Mouse (Mus musculus): ENCODE results near the gene Igsf3. TPM values are rescaled to one million over a fixed set of nuclear protein-coding genes. Genes with fewer than 3 reads are reported as not detected.
A peak's percentile ranks its signal among the peaks of the same experiment; 100 is the strongest.

Gene Igsf3
- polyA plus RNA-seq, 1 experiment from 2014 or later, result 54.8 TPM

- Histone ChIP-seq H3K27ac (no peak overlapping the region), H3K36me3 (no peaks in the 10 kb centered on the region), H3K27me3 (no peaks in the 10 kb centered on the region), H3K4me1 (peaks cover 6% of the 10 kb centered on the region), H3K4me2 (no peak overlapping the region), H3K9me3 (no peaks in the 10 kb centered on the region), H3K9ac (no peak overlapping the region), H3K4me3 (no peak overlapping the region)
- WGBS, result 55% methylated on average over 5 of the region's 5 CpGs
- no peak for ATAC-seq (ENCODE audit: insufficient number of reproducible peaks, low FRiP score, low TSS enrichment, low read depth)
Observed at GRCm38 (mm10) chr3:101355702-101356101, 21.2 kb upstream of the Igsf3 start.

- H3K27me3 ChIP-seq, result no peaks in the 10 kb centered on the region
- 0 out of 2 replicates have a peak, but pooled peaks cover 5% of the 10 kb centered on the region for H3K4me1 ChIP-seq
- no peaks in the 10 kb centered on the region for H3K9me3 ChIP-seq
- no peak for ATAC-seq (ENCODE audit: insufficient number of reproducible peaks, low FRiP score, low TSS enrichment, low read depth)
- no peak overlapping the region for H3K27ac ChIP-seq
- WGBS, result 84% methylated on average over 8 of the region's 8 CpGs
- H3K4me3 ChIP-seq, result no peak overlapping the region
- H3K9ac ChIP-seq, result no peak overlapping the region
- H3K36me3 ChIP-seq, result no peaks in the 10 kb centered on the region
- H3K4me2 ChIP-seq, result no peak overlapping the region
Observed at GRCm38 (mm10) chr3:101356583-101357553, 20.0 kb upstream of the Igsf3 start.

- peaks cover 14% of the 10 kb centered on the region; the same call in 1 of the 2 replicates for H3K4me1 ChIP-seq
- 86% methylated on average over 6 of the region's 6 CpGs for WGBS
- H3K36me3 ChIP-seq, result no peaks in the 10 kb centered on the region
- ATAC-seq (ENCODE audit: insufficient number of reproducible peaks, low FRiP score, low TSS enrichment, low read depth), result no peak
- no peaks in the 10 kb centered on the region for H3K27me3 ChIP-seq
- no peaks in the 10 kb centered on the region for H3K9me3 ChIP-seq
- H3K4me2 ChIP-seq, result no peak overlapping the region
- H3K9ac ChIP-seq, result no peak overlapping the region
- no peak overlapping the region for H3K27ac ChIP-seq
- no peak overlapping the region for H3K4me3 ChIP-seq
Observed at GRCm38 (mm10) chr3:101360832-101361231, 16.1 kb upstream of the Igsf3 start.

- WGBS, result 86% methylated on average over 4 of the region's 4 CpGs
- H3K27ac ChIP-seq, result no peak overlapping the region
- no peak overlapping the region for H3K9ac ChIP-seq
- no peaks in the 10 kb centered on the region for H3K27me3 ChIP-seq
- no peak overlapping the region for H3K4me2 ChIP-seq
- H3K4me1 ChIP-seq, result peaks cover 21% of the 10 kb centered on the region; the same call in 1 of the 2 replicates
- no peak overlapping the region for H3K4me3 ChIP-seq
- no peaks in the 10 kb centered on the region for H3K36me3 ChIP-seq
- no peak for ATAC-seq (ENCODE audit: insufficient number of reproducible peaks, low FRiP score, low TSS enrichment, low read depth)
- no peaks in the 10 kb centered on the region for H3K9me3 ChIP-seq
Observed at GRCm38 (mm10) chr3:101362391-101362790, 14.5 kb upstream of the Igsf3 start.

GRCm38 (mm10) chr3:101363574-101363973 lies 13.3 kb upstream of the Igsf3 start:
- no peak for ATAC-seq (ENCODE audit: insufficient number of reproducible peaks, low FRiP score, low TSS enrichment, low read depth)
- Histone ChIP-seq H3K4me1 (peaks cover 32% of the 10 kb centered on the region; the same call in 1 of the 2 replicates), H3K36me3 (no peaks in the 10 kb centered on the region), H3K27ac (no peak overlapping the region), H3K4me3 (no peak overlapping the region), H3K9me3 (no peaks in the 10 kb centered on the region), H3K4me2 (no peak overlapping the region), H3K27me3 (no peaks in the 10 kb centered on the region), H3K9ac (no peak overlapping the region)
- 68% methylated on average over 7 of the region's 7 CpGs for WGBS

GRCm38 (mm10) chr3:101365081-101365612 lies 11.7 kb upstream of the Igsf3 start:
- Histone ChIP-seq H3K27me3 (no peaks in the 10 kb centered on the region), H3K9me3 (no peaks in the 10 kb centered on the region), H3K4me3 (no peak overlapping the region), H3K9ac (no peak overlapping the region), H3K4me2 (no peak overlapping the region), H3K36me3 (no peaks in the 10 kb centered on the region), H3K27ac (no peak overlapping the region), H3K4me1 (peaks cover 45% of the 10 kb centered on the region)
- 52% methylated on average over 6 of the region's 6 CpGs for WGBS
- no peak for ATAC-seq (ENCODE audit: insufficient number of reproducible peaks, low FRiP score, low TSS enrichment, low read depth)

- Histone ChIP-seq H3K36me3 (no peaks in the 10 kb centered on the region), H3K27ac (no peak overlapping the region), H3K4me3 (no peak overlapping the region), H3K4me2 (no peak overlapping the region), H3K4me1 (peaks cover 45% of the 10 kb centered on the region), H3K27me3 (no peaks in the 10 kb centered on the region), H3K9ac (no peak overlapping the region), H3K9me3 (no peaks in the 10 kb centered on the region)
- no peak for ATAC-seq (ENCODE audit: insufficient number of reproducible peaks, low FRiP score, low TSS enrichment, low read depth)
- 66% methylated on average over 9 of the region's 9 CpGs for WGBS
Observed at GRCm38 (mm10) chr3:101365911-101366310, 11.0 kb upstream of the Igsf3 start.

- no peaks in the 10 kb centered on the region for H3K9me3 ChIP-seq
- H3K27ac ChIP-seq, result no peak overlapping the region
- H3K9ac ChIP-seq, result no peak overlapping the region
- no peak overlapping the region for H3K4me2 ChIP-seq
- WGBS, result 73% methylated on average over 11 of the region's 11 CpGs
- no peak for ATAC-seq (ENCODE audit: insufficient number of reproducible peaks, low FRiP score, low TSS enrichment, low read depth)
- H3K4me3 ChIP-seq, result no peak overlapping the region
- H3K36me3 ChIP-seq, result no peaks in the 10 kb centered on the region
- H3K27me3 ChIP-seq, result no peaks in the 10 kb centered on the region
- H3K4me1 ChIP-seq, result peaks cover 45% of the 10 kb centered on the region
Observed at GRCm38 (mm10) chr3:101367372-101367771, 9.5 kb upstream of the Igsf3 start.

- 25% methylated on average over 10 of the region's 10 CpGs for WGBS
- Histone ChIP-seq H3K27me3 (no peaks in the 10 kb centered on the region), H3K36me3 (no peaks in the 10 kb centered on the region), H3K9me3 (no peaks in the 10 kb centered on the region), H3K4me1 (peaks cover 41% of the 10 kb centered on the region), H3K4me3 (no peak overlapping the region), H3K4me2 (peak overlapping the region; percentile 29; the same call in 1 of the 2 replicates), H3K9ac (no peak overlapping the region), H3K27ac (peak overlapping the region; percentile 69)
- ATAC-seq (ENCODE audit: insufficient number of reproducible peaks, low FRiP score, low TSS enrichment, low read depth), result peak; percentile 44; the same call in 1 of the 2 replicates
Observed at GRCm38 (mm10) chr3:101369301-101369881, 7.5 kb upstream of the Igsf3 start.

GRCm38 (mm10) chr3:101372345-101372980 lies 4.4 kb upstream of the Igsf3 start:
- no peaks in the 10 kb centered on the region for H3K27me3 ChIP-seq
- no peaks in the 10 kb centered on the region for H3K36me3 ChIP-seq
- H3K9ac ChIP-seq, result no peak overlapping the region
- H3K4me1 ChIP-seq, result peaks cover 29% of the 10 kb centered on the region
- no peak overlapping the region for H3K27ac ChIP-seq
- H3K9me3 ChIP-seq, result no peaks in the 10 kb centered on the region
- ATAC-seq (ENCODE audit: insufficient number of reproducible peaks, low FRiP score, low TSS enrichment, low read depth), result no peak
- WGBS, result 46% methylated on average over 13 of the region's 13 CpGs
- H3K4me2 ChIP-seq, result no peak overlapping the region
- H3K4me3 ChIP-seq, result no peak overlapping the region

- Histone ChIP-seq H3K36me3 (no peaks in the 10 kb centered on the region), H3K9ac (peak overlapping the region; percentile 73), H3K9me3 (no peaks in the 10 kb centered on the region), H3K27ac (peak overlapping the region; percentile 84), H3K4me3 (peak overlapping the region; percentile 83), H3K4me2 (peak overlapping the region; percentile 82), H3K27me3 (no peaks in the 10 kb centered on the region), H3K4me1 (peaks cover 51% of the 10 kb centered on the region)
- under 1% methylated on average over 62 of the region's 62 CpGs for WGBS
- ATAC-seq (ENCODE audit: insufficient number of reproducible peaks, low FRiP score, low TSS enrichment, low read depth), result peak; percentile 2; the same call in 1 of the 2 replicates
Observed at GRCm38 (mm10) chr3:101377256-101378024, 557 bp downstream of the Igsf3 start.
